Mouse (Mus musculus) left cerebral cortex, postnatal 36 days (tissue): ENCODE data around the gene Cadm3. TPM values are rescaled to one million over a fixed set of nuclear protein-coding genes. Genes with fewer than 3 reads are reported as not detected.

ENCODE experiments used
- DNase-seq, 2 experiments: peaks; one replicate each; pipeline ENCODE4 v3.0.0; 2021 to 2022; ENCODE audit warnings: low spot score in 2 of 2, mixed read lengths in 1 of 2
- intact Hi-C: fragments of 180-260 bp; cut with DNase I; formaldehyde crosslinking; loops from one replicate; pipeline ENCODE4 v1.15.1; 2025
- total RNA-seq, 2 experiments: library from RNA; stranded (reverse); gene quantifications; 2 replicates each; pipeline ENCODE4 v1.2.3; 2021

The Cadm3 gene
- total RNA-seq, 2 experiments from 2014 or later = 437 to 444 TPM

GRCm38 (mm10) chr1:173363436-173363835, 4.1 kb downstream of the Cadm3 start:
- intact Hi-C loops = no loop called here
- no peak for DNase-seq

GRCm38 (mm10) chr1:173361651-173362050, 5.8 kb downstream of the Cadm3 start:
- DNase-seq = no peak
- intact Hi-C loops = no loop called here

DNA sequence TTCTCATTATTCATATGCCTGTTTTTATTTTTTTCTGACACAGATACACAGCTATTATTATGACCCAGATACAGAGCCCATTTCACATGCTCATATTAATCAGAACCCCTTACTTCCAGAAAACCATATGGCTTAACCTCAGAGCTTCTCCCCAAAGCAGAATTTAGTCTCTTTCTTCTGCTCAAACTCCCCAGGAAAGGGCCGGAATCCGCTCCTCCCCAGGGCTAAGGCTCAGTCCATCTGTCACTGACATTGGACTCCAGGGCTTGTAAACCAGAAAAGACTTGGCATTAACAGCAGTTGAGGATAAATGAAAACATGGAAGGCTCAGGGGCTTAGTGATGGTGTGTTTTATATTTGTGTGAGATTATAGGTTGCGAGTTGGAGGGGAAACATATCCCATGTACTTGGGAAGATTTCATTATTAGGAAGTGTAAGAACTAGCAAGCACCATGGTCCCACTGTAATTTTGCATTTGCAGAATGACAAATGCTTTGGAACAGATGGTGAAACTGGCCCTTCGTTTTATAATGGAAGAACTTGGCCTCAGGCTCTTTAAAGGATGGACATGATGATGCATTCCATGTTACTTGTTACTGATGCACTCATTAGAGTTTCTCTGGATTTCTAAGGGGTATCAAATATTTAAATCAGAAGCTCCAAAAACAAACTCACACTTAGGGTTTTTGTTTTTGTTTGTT, 7.8 kb downstream of the Cadm3 start:
- DNase-seq = no peak
- intact Hi-C loops = no loop called here

GRCm38 (mm10) chr1:173357799-173358198, 9.7 kb downstream of the Cadm3 start:
- peak; percentile 68 to 74 for DNase-seq
- intact Hi-C loops = no loop called here

DNA sequence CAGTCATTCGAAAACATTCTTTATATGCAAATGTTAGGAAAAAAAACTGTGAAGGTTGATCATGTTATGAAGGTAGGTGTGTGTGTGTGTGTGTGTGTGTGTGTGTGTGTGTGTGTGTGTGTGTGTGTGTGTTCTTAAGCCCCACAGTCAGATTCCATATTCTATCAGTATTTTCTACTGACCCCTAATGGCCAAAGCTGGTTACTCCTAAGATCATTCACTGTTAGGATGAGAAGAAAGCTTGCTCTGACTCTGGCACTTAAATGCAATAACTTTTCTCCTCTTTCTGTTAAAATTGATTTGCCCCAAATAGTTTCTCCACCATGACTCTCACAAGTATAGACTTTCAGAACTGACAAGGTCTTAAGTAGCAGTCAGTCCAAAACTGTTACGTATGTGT, 10.8 kb downstream of the Cadm3 start:
- DNase-seq = no peak
- intact Hi-C loops = no loop called here

- intact Hi-C loops = no loop called here
These were observed 12.2 kb downstream of the Cadm3 start for GRCm38 (mm10) chr1:173355107-173355846.

DNA sequence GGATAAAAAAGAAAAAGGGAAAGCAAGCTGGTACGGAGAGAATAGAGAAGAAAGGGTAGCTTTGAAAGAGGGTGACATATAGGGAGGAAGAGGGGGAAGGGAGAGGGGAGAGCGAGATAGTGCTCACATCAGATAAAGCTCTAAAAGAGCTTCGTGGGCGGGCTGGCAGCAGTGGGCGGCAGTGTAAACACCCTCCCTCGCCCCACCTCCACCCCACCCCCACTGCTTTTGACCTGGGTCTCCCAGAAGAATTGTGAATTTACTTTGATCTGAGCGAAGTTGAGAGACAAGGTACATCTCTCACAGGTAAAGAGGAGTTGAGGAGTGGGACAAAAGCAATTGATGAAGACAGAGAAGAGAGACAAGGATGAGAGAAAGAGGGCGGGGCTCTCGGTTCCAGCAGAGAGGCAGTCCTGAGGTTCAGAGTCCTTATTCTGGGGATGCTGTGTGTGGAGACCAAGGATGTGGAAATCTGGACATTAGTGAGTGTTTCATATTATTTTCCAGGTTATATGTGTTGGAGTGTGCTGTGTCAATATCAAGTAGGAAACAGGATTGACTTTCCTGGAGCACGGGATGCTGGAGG, 17.0 kb downstream of the Cadm3 start, which contains the start of gene Aim2:
TSS of gene Aim2 (plus strand) at position 508 of the 586 bp plus-strand sequence.
- no peak for DNase-seq
- intact Hi-C loops = no loop called here

More at GRCm38 (mm10) chr1:173355107-173355846, 12.2 kb downstream of the Cadm3 start:
- DNase-seq = no peak

DNA sequence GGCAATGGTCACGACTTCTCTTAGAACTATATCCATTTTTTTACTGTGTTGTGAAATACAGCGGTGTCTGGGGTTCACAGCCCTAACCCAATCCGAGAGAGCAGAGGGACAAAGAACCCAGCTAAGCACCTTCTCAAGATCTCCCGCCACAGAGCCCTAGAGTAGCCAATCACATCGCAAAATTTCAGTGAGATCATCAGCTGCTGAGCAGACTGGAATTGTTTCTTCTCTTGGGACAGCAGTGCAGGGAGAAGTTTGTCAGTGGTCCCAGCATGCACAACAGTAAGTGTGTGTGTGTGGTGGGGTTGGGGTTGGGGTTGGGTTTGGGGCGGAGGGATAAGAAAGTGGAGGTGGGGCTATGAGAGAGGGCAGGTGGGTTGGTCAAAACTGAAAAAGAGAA, 17.5 kb downstream of the Cadm3 start:
- DNase-seq = no peak
- intact Hi-C loops = no loop called here

DNA sequence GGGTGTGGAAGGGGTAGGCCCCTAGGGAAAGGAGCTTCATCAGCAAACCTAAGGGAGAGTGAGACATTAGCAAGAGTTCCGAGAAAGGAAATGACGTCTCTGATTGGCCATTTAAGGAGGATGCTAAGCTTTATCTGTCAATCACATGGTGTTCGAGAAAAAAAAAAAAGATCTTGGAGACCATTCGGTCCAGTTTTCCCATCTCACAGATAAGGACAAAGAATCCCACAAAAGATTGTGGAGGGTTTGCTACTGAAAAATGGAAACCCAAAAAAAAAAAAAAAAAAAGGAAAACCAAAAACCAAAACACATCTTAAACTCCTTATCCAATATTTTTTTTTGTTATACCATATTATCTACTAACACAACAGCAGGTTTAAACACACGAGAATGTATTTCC, 18.3 kb downstream of the Cadm3 start:
- intact Hi-C loops = no loop called here
- no peak for DNase-seq

- intact Hi-C loops = no loop called here
- DNase-seq = no peak
These were observed 19.0 kb downstream of the Cadm3 start for GRCm38 (mm10) chr1:173348527-173348926.

DNA sequence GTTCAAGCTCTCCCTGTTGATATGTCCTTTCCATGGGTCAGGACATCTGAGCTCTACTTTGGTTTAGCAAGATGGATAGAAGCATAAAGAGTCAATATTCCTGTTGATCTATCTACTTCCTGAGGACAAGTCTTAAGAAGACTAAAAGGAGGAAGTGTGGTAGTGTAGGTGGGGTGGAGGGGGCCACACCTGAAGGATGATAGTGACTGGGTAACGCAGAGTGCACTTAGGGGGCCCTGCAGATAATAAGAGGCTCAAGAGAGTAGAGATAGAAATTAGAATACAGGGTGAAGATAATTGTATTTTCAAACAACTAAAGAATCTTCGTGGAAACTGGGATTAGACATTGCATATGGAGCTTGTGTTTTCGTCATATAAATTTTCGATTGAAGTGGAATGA, 22.4 kb downstream of the Cadm3 start:
- no peak for DNase-seq
- intact Hi-C loops = no loop called here

GRCm38 (mm10) chr1:173343934-173344333, 23.6 kb downstream of the Cadm3 start:
- intact Hi-C loops = no loop called here
- DNase-seq = no peak

- intact Hi-C loops = no loop called here
- DNase-seq = no peak
These were observed 25.1 kb downstream of the Cadm3 start for GRCm38 (mm10) chr1:173342425-173342824.

- intact Hi-C loops = loop anchor here (1.0 kb wide), 1 partner anchor 38 kb away; no protein-coding TSS in a partner anchor
These were observed 28.0 kb downstream of the Cadm3 start for GRCm38 (mm10) chr1:173339543-173339942.

GRCm38 (mm10) chr1:173337008-173337407, 30.5 kb downstream of the Cadm3 start:
- intact Hi-C loops = no loop called here
- DNase-seq = no peak

More at GRCm38 (mm10) chr1:173339543-173339942, 28.0 kb downstream of the Cadm3 start:
- DNase-seq = peak in 1 of 2 experiments; percentile 57

DNA sequence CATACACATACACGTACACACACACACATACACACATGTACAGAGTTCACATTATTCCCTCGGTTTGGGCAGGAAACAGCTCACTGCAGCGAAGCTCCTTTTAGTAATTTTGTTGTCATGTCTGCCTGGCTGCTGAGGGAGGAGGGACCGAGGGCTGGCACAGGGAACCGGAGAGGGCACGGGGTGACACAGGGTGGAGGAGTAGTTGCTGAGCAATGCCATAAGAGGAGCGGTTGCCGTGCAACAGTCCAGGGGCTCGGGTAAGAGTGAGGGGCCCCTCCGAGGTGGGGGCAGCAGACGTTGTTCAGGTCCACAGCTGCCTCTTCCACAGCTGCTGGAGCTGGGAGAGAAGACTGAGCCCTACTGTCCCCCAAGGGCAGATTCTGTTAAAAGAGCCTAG, 31.6 kb downstream of the Cadm3 start:
- no peak for DNase-seq
- intact Hi-C loops = no loop called here

DNA sequence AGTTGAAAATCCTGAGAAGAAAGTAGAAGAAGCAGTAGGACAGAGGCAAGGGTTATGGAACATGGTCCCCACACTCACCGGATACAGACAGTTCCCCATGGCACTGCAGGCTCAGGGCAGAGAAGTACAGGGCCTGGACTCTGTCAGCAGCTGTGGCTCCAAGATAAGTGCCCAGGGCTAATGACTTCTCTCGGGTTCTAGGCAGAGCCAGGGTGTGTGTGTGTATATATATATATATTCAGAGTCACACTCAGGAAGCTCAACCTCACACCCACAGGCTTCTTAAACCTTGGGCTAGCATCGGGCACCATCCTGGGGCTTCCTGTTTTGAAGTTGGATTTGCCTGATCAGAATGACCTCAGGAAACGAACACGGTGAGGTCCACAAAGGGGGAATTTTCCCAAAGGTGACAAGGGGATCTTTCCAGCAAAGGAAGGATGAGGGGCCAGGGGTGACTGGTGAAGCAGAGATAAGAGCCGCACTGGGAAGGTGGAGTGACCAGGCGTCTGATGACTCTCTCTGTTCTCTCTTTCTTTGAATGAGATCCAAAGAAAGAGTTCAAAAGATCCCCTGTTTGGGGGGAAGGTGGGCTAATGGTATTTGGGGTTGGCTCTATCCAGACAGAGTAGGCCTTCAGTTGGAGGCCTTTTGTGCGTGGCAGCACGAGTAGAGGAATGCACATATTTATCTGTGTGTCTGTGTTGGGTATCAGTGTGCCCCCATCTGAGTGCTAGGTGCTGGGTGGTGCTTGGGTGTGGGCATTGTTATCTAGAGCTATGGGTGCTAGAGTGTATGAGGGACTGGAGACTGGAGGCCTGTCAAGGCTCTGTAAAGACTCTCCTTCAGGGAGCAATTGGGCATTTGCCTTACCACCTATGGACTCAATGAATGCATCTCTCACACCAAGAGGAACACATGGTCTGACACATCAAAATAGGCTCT, 33.9 kb downstream of the Cadm3 start, which contains the start of gene Ackr1:
TSS of gene Ackr1 (minus strand) at position 439 of the 942 bp plus-strand sequence.
- DNase-seq = no peak
- intact Hi-C loops = no loop called here

GRCm38 (mm10) chr1:173332418-173332817, 35.1 kb downstream of the Cadm3 start:
- intact Hi-C loops = no loop called here
- no peak for DNase-seq

- DNase-seq = no peak
- intact Hi-C loops = no loop called here
These were observed 37.8 kb downstream of the Cadm3 start for GRCm38 (mm10) chr1:173329743-173330142.
